8 mouse cellular contexts compared by ENCODE assay signal in the genomic region with DNA sequence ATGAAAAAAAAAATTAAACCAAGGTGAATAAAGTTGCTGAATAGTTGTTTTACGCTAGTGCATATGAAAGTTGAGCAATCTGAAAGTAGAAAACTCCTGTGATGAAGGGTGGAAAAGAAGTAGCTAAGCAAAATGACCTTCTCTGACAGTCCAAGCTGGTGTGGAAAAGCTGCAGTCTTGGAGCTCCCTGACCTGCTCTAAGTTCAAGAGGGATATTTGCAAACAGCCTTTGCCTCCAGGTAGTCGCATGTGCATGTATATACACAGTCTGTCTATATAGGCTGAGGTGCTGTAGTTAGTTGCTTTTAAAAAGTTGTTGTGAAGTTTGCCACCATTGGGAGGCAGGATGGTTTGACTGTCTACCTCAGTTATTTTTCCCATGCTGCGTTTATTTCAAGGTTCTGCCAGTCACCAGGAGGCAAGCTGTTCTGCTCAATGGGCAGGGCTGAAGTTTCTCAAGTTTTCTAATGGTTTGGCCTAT. TPM values are rescaled to one million over a fixed set of nuclear protein-coding genes. Genes with fewer than 3 reads are reported as not detected.
DNase-seq lines count a peak whose midpoint lies in the region; ATAC-seq and TF ChIP-seq lines count a peak whose summit lies in the region.

No protein-coding gene starts in this region.

- WGBS in heart, embryonic 10.5 days, result 10% methylated on average over 3 of the region's 3 CpGs
- WGBS in forebrain, embryonic 16.5 days, result 3% methylated on average over 3 of the region's 3 CpGs
- WGBS in macrophage (ENCODE audit: missing documents), result 0% methylated on average over 3 of the region's 3 CpGs

- peaks cover 61% of the 10 kb centered on the region for H3K79me2 ChIP-seq in macrophage (ENCODE audit: inconsistent target)

- H3K36me3 ChIP-seq in heart, embryonic 10.5 days, result no peaks in the 10 kb centered on the region
- H3K36me3 ChIP-seq in E14TG2a.4 (ENCODE audit: insufficient read depth, low read length) (no peaks in the 10 kb centered on the region), macrophage (ENCODE audit: inconsistent target) (no peaks in the 10 kb centered on the region)
- H3K36me3 ChIP-seq in forebrain, embryonic 16.5 days (ENCODE audit: control insufficient read depth, insufficient read depth), result no peaks in the 10 kb centered on the region

- H3K9me3 ChIP-seq in heart, embryonic 10.5 days, result no peaks in the 10 kb centered on the region
- H3K9me3 ChIP-seq in E14TG2a.4 (ENCODE audit: low read length), result no peaks in the 10 kb centered on the region
- H3K9me3 ChIP-seq in forebrain, embryonic 16.5 days (ENCODE audit: control insufficient read depth, low read length), result no peaks in the 10 kb centered on the region

- peak overlapping the region; percentile 73 for H3K4me2 ChIP-seq in forebrain, embryonic 16.5 days (ENCODE audit: low read length)

- TF ChIP-seq CTCF in E14TG2a.4 (conservative IDR thresholded peaks at IDR 0.05; ENCODE audit: low read length), result no peak

- peak overlapping the region; percentile 100 for H3K27ac ChIP-seq in heart, embryonic 10.5 days
- H3K27ac ChIP-seq in forebrain, embryonic 16.5 days (ENCODE audit: low read length), result no peak overlapping the region
- peak overlapping the region; percentile 92 for H3K27ac ChIP-seq in macrophage

- no peak for ATAC-seq in forebrain, embryonic 16.5 days
- ATAC-seq in megakaryocyte-erythroid progenitor cell, adult 5-6 weeks (replicated peaks; ENCODE audit: low FRiP score, low TSS enrichment, poor library complexity, severe bottlenecking), result no peak

- H3K4me1 ChIP-seq in heart, embryonic 10.5 days, result peaks cover 54% of the 10 kb centered on the region
- H3K4me1 ChIP-seq in E14TG2a.4 (replicated peaks; ENCODE audit: low read depth, low read length), result peaks cover 77% of the 10 kb centered on the region
- H3K4me1 ChIP-seq in forebrain, embryonic 16.5 days (replicated peaks; ENCODE audit: control insufficient read depth, insufficient read depth, low read length), result peaks cover 21% of the 10 kb centered on the region

- H3K4me3 ChIP-seq in heart, embryonic 10.5 days, result peak overlapping the region; percentile 86
- peak overlapping the region; percentile 93 for H3K4me3 ChIP-seq in E14TG2a.4 (replicated peaks; ENCODE audit: low read length)
- peak overlapping the region; percentile 92 for H3K4me3 ChIP-seq in forebrain, embryonic 16.5 days (replicated peaks; ENCODE audit: low read length)
- H3K4me3 ChIP-seq in macrophage (ENCODE audit: inconsistent target), result peak overlapping the region; percentile 94

- H3K9ac ChIP-seq in forebrain, embryonic 16.5 days (replicated peaks; ENCODE audit: low read depth, low read length), result no peak overlapping the region

- intact Hi-C loops in heart, postnatal 25 days (cut with DNase I), result loop anchor here (5.0 kb wide), 5 partner anchors 105 to 350 kb away; no protein-coding TSS in a partner anchor

- DNase-seq in heart, embryonic 10.5 days (ENCODE audit: low spot score), result no peak
- no peak for DNase-seq in heart, postnatal 25 days (ENCODE audit: low spot score)
- DNase-seq in urinary bladder, adult 2 months (ENCODE audit: low spot score), result no peak
- DNase-seq in layer of hippocampus, adult 11-12 months (ENCODE audit: low spot score), result no peak

- no peaks in the 10 kb centered on the region for H3K27me3 ChIP-seq in heart, embryonic 10.5 days (ENCODE audit: insufficient read depth, poor library complexity, severe bottlenecking)
- H3K27me3 ChIP-seq in E14TG2a.4 (ENCODE audit: insufficient read depth, low read length), result peaks cover 15% of the 10 kb centered on the region
- H3K27me3 ChIP-seq in forebrain, embryonic 16.5 days (replicated peaks; ENCODE audit: control insufficient read depth, insufficient read depth, low read length), result no peaks in the 10 kb centered on the region

RNA-seq across cellular contexts. Expression of a gene that starts 1.5 kb away (rescaled TPM):
- polyA plus RNA-seq in heart, embryonic 10.5 days (2016; fragmentation: Nextera tagmentation; extraction: Ambion mirVana), result 16.2 and 17.2 TPM in 2 replicates
- total RNA-seq in heart, postnatal 25 days (2021), result 10 to 100 TPM; 11.4 to 13.0 TPM
- 5.2 and 5.8 TPM in 2 replicates for polyA plus RNA-seq in forebrain, embryonic 16.5 days (2015; fragmentation: Nextera tagmentation; extraction: Ambion mirVana)
- 100 to 1,000 TPM in 3 of 26 experiments, 10 to 100 TPM in 23; 35.9 to 168 (median 52.6) TPM for total RNA-seq in macrophage (2018; cell fraction: chromatin; rRNA removed)
- 10 to 100 TPM; 34.1 to 60.8 (median 42.1) TPM for total RNA-seq in macrophage (2018; cell fraction: cytosol; rRNA removed)
- 100 to 1,000 TPM in 2 of 26 experiments, 10 to 100 TPM in 24; 37.7 to 145 (median 56.4) TPM for total RNA-seq in macrophage (2018; cell fraction: nucleus; rRNA removed)
- 23.4 to 26.3 TPM (median 24.8 TPM) in 3 replicates for polyA plus RNA-seq in macrophage (2018)
- polyA plus RNA-seq in urinary bladder, adult 2 months (2012; rRNA removed), result 29.9 and 31.5 TPM in 2 replicates
- 30.8 and 38.8 TPM in 2 replicates for total RNA-seq in megakaryocyte-erythroid progenitor cell, adult 5-6 weeks (2014; fragmentation: Nextera tagmentation)
- 24.7 and 34.1 TPM in 2 replicates for total RNA-seq in megakaryocyte-erythroid progenitor cell, adult 5-6 weeks (2017)
